Mouse (Mus musculus) inflammation-experienced regulatory T-cells, adult 16 weeks (primary cell): ENCODE measurements around the gene Catsper2. TPM values are rescaled to one million over a fixed set of nuclear protein-coding genes. Genes with fewer than 3 reads are reported as not detected.

Experiments used
- polyA plus RNA-seq: library from polyadenylated mRNA; unstranded; fragments of 100-300 nt; shearing (Covaris generic); gene quantifications from one replicate; pipeline ENCODE4 v1.2.1, GENCODE M21; 2017

The Catsper2 gene
- polyA plus RNA-seq = 1.8 TPM

GRCm38 (mm10) chr2:121413387-121414042, at the start of gene Catsper2, which contains the start of gene Pdia3:
Catsper2 (minus strand) TSS chr2:121413792.
Pdia3 (plus strand) TSS chr2:121413775.

GRCm38 (mm10) chr2:121456692-121457642, 43.4 kb upstream of the Catsper2 start, which contains the start of gene Serinc4:
Serinc4 (minus strand) TSS chr2:121456781.

GRCm38 (mm10) chr2:121452990-121453389, 39.4 kb upstream of the Catsper2 start, which contains the start of gene Hypk:
Hypk (plus strand) TSS chr2:121453290.

GRCm38 (mm10) chr2:121448739-121449535, 35.3 kb upstream of the Catsper2 start, which contains the start of gene Serf2:
Serf2 (plus strand) TSS chr2:121449195.

GRCm38 (mm10) chr2:121444178-121444577, 30.6 kb upstream of the Catsper2 start, which contains the start of gene Ell3:
Ell3 (minus strand) TSS chr2:121444278.

GRCm38 (mm10) chr2:121386961-121387575, 26.5 kb downstream of the Catsper2 start, which contains the start of gene Strc:
Strc (minus strand) TSS chr2:121387168.

GRCm38 (mm10) chr2:121357494-121357893, 56.1 kb downstream of the Catsper2 start, which contains the start of gene Ckmt1:
Ckmt1 (plus strand) TSS chr2:121357714.

GRCm38 (mm10) chr2:121354820-121355592, 58.6 kb downstream of the Catsper2 start, which contains the start of gene Ppip5k1:
Ppip5k1 (minus strand) TSS chr2:121355396.

Other genes starting within 250 kb of the Catsper2 start
- 117 TPM for gene Tubgcp4, start 243.1 kb downstream of the Catsper2 start, polyA plus RNA-seq
- 64.1 TPM for gene Zscan29, start 242.7 kb downstream of the Catsper2 start, polyA plus RNA-seq
- 82.8 TPM for gene Trp53bp1, start 142.4 kb downstream of the Catsper2 start, polyA plus RNA-seq
- 0.05 TPM for gene Map1a, start 124.2 kb downstream of the Catsper2 start, polyA plus RNA-seq
- 17.5 TPM for gene Ppip5k1, start 58.4 kb downstream of the Catsper2 start, polyA plus RNA-seq
- gene Ckmt1, start 56.1 kb downstream of the Catsper2 start, polyA plus RNA-seq = not detected
- gene Strc, start 26.6 kb downstream of the Catsper2 start, polyA plus RNA-seq = 0.11 TPM
- 689 TPM for gene Pdia3, start within 50 bp of the Catsper2 start, polyA plus RNA-seq
- gene Ell3, start 30.5 kb upstream of the Catsper2 start, polyA plus RNA-seq = 0.74 TPM
- gene Serf2, start 35.4 kb upstream of the Catsper2 start, polyA plus RNA-seq = 500 TPM
- 154 TPM for gene Hypk, start 39.5 kb upstream of the Catsper2 start, polyA plus RNA-seq
- gene Serinc4, start 43.0 kb upstream of the Catsper2 start, polyA plus RNA-seq = 0.15 TPM
- 121 TPM for gene Mfap1b, start 60.3 kb upstream of the Catsper2 start, polyA plus RNA-seq
- 42.8 TPM for gene Mfap1a, start 92.9 kb upstream of the Catsper2 start, polyA plus RNA-seq
- gene Wdr76, start 92.9 kb upstream of the Catsper2 start, polyA plus RNA-seq = 7.5 TPM